Mouse (Mus musculus) CH12.LX (cell line): ENCODE measurements around the gene Rergl. TPM values are rescaled to one million over a fixed set of nuclear protein-coding genes. Genes with fewer than 3 reads are reported as not detected.

ENCODE experiments used
- DNase-seq: peaks from one replicate; pipeline ENCODE4 v3.0.0-alpha.2; 2013; ENCODE audit errors: extremely low read depth
- H3K27ac ChIP-seq: 2 replicates; pipeline ENCODE4 v1.5.1; 2012; ENCODE audit warnings: low read depth, mild to moderate bottlenecking, control low read depth, moderate library complexity; ENCODE audit not compliant: insufficient read depth
- H3K27me3 ChIP-seq: replicated peaks from 2 replicates; pipeline ENCODE3; 2012; ENCODE audit warnings: inconsistent platforms
- H3K36me3 ChIP-seq, 2 experiments: replicated peaks in 1 of 2; 2 replicates each; pipeline versions ENCODE3 to v1.6.1; 2012; ENCODE audit warnings: inconsistent platforms in 1 of 2, low read length in 1 of 2, mild to moderate bottlenecking in 1 of 2, mixed read lengths in 1 of 2, moderate library complexity in 1 of 2; ENCODE audit not compliant: control insufficient read depth in 1 of 2, insufficient read depth in 1 of 2
- H3K4me1 ChIP-seq, 2 experiments: 2 replicates each; pipeline ENCODE4 v1.6.1; 2012; ENCODE audit warnings: inconsistent platforms in 1 of 2, moderate library complexity in 1 of 2; ENCODE audit not compliant: insufficient read depth in 2 of 2, control insufficient read depth in 1 of 2
- H3K4me2 ChIP-seq: 2 replicates; pipeline ENCODE4 v1.6.1; 2012; ENCODE audit warnings: low read depth, mild to moderate bottlenecking, control low read depth; ENCODE audit not compliant: poor library complexity, insufficient read depth, severe bottlenecking
- H3K4me3 ChIP-seq, 3 experiments: fragments of 150-350 bp in 1 of 3; sonication (generic) in 1 of 3; replicated peaks in 1 of 3; 2 replicates each; pipeline versions ENCODE3 to v1.5.1; 2011 to 2012; ENCODE audit warnings: low read depth in 2 of 3, low read length in 2 of 3, mild to moderate bottlenecking in 2 of 3, moderate library complexity in 2 of 3, control low read depth in 1 of 3, improper control_type of control experiment in 1 of 3, inconsistent platforms in 1 of 3, mixed read lengths in 1 of 3; ENCODE audit not compliant: poor library complexity in 1 of 3
- H3K79me2 ChIP-seq: replicated peaks from 2 replicates; pipeline ENCODE4 v1.6.1; 2012; ENCODE audit warnings: mild to moderate bottlenecking, moderate library complexity; ENCODE audit not compliant: control insufficient read depth, poor library complexity, insufficient read depth, severe bottlenecking; ENCODE audit errors: extremely low read depth
- H3K9ac ChIP-seq: 2 replicates; pipeline ENCODE4 v1.6.1; 2012; ENCODE audit warnings: low read depth, mild to moderate bottlenecking, control low read depth, moderate library complexity; ENCODE audit not compliant: insufficient read depth
- H3K9me3 ChIP-seq: replicated peaks from 2 replicates; pipeline ENCODE3; 2012; ENCODE audit warnings: low read length, inconsistent platforms, mixed read lengths
- BHLHE40 ChIP-seq: IDR thresholded peaks from 2 replicates; pipeline ENCODE4 v1.6.1; 2011; ENCODE audit warnings: mild to moderate bottlenecking, low read depth, low read length, improper control_type of control experiment
- ELF1 ChIP-seq: IDR thresholded peaks from 2 replicates; pipeline ENCODE4 v1.6.1; 2014; ENCODE audit warnings: low read depth, mild to moderate bottlenecking, inconsistent platforms, low read length, improper control_type of control experiment
- EP300 ChIP-seq: IDR thresholded peaks from 2 replicates; pipeline ENCODE4 v1.6.1; 2011; ENCODE audit warnings: low read length, improper control_type of control experiment
- GABPA ChIP-seq: IDR thresholded peaks from 2 replicates; pipeline ENCODE4 v1.6.1; 2012; ENCODE audit warnings: low read depth, low read length, improper control_type of control experiment, inconsistent platforms; ENCODE audit not compliant: insufficient replicate concordance
- IRF4 ChIP-seq: IDR thresholded peaks from 2 replicates; pipeline ENCODE4 v1.6.1; 2014; ENCODE audit warnings: low read depth, mild to moderate bottlenecking, inconsistent platforms, low read length, improper control_type of control experiment
- JUN ChIP-seq: IDR thresholded peaks from 2 replicates; pipeline ENCODE4 v1.6.1; 2011; ENCODE audit warnings: low read depth, mild to moderate bottlenecking, low read length, improper control_type of control experiment, moderate library complexity; ENCODE audit not compliant: insufficient read depth
- JUND ChIP-seq: conservative IDR thresholded peaks from 2 replicates; pipeline ENCODE4 v1.6.1; 2011; ENCODE audit warnings: low read depth, low read length, improper control_type of control experiment
- MAFK ChIP-seq: IDR thresholded peaks from 2 replicates; pipeline ENCODE4 v1.6.1; 2011; ENCODE audit warnings: low read length, improper control_type of control experiment; ENCODE audit not compliant: insufficient replicate concordance
- MAX ChIP-seq: IDR thresholded peaks from 2 replicates; pipeline ENCODE4 v1.6.1; 2011; ENCODE audit warnings: low read length, improper control_type of control experiment
- MEF2A ChIP-seq: IDR thresholded peaks from 2 replicates; pipeline ENCODE4 v1.6.1; 2014; ENCODE audit warnings: low read depth, mild to moderate bottlenecking, inconsistent platforms, low read length, improper control_type of control experiment, borderline replicate concordance
- MYC ChIP-seq: IDR thresholded peaks from 2 replicates; pipeline ENCODE4 v1.6.1; 2011; ENCODE audit warnings: low read depth, mild to moderate bottlenecking, improper control_type of control experiment, low read length
- NRF1 ChIP-seq: IDR thresholded peaks from 2 replicates; pipeline ENCODE4 v1.6.1; 2014; ENCODE audit warnings: low read depth, mild to moderate bottlenecking, inconsistent platforms, low read length, improper control_type of control experiment, moderate library complexity
- RCOR1 ChIP-seq: conservative IDR thresholded peaks from 2 replicates; pipeline ENCODE4 v1.6.1; 2012; ENCODE audit warnings: low read depth, mild to moderate bottlenecking, inconsistent platforms, low read length, improper control_type of control experiment
- SIN3A ChIP-seq: IDR thresholded peaks from 2 replicates; pipeline ENCODE4 v1.6.1; 2012; ENCODE audit warnings: low read length, improper control_type of control experiment, inconsistent platforms
- SMC3 ChIP-seq: IDR thresholded peaks from 2 replicates; pipeline ENCODE4 v1.6.1; 2011; ENCODE audit warnings: low read depth, low read length, improper control_type of control experiment
- TBP ChIP-seq: conservative IDR thresholded peaks from 2 replicates; pipeline ENCODE4 v1.6.1; 2011; ENCODE audit warnings: low read depth, low read length, improper control_type of control experiment
- UBTF ChIP-seq: IDR thresholded peaks from 2 replicates; pipeline ENCODE4 v1.6.1; 2012; ENCODE audit warnings: low read depth, mild to moderate bottlenecking, inconsistent platforms, low read length, improper control_type of control experiment, moderate library complexity
- USF2 ChIP-seq: conservative IDR thresholded peaks from 2 replicates; pipeline ENCODE4 v1.6.1; 2011; ENCODE audit warnings: low read depth, low read length, improper control_type of control experiment
- ZC3H11A ChIP-seq: IDR thresholded peaks from 2 replicates; pipeline ENCODE4 v1.6.1; 2012; ENCODE audit warnings: low read depth, mild to moderate bottlenecking, inconsistent platforms, low read length, improper control_type of control experiment
- ZMIZ1 ChIP-seq: IDR thresholded peaks from 2 replicates; pipeline ENCODE4 v1.6.1; 2012; ENCODE audit warnings: low read depth, mild to moderate bottlenecking, inconsistent platforms, low read length, improper control_type of control experiment
- dilution Hi-C: fragments of 300-500 bp; cut with MboI; formaldehyde crosslinking; loops from 2 replicates; pipeline ENCODE4 v1.14.3; 2020; ENCODE audit warnings: low sequenced_read_pairs; ENCODE audit not compliant: extremely low pct_unique_long_range_greater_than_20kb, extremely low pct_ligation_motif_present
- in situ Hi-C: fragments of 300-500 bp; cut with MboI; formaldehyde crosslinking; loops from 3 replicates; pipeline ENCODE4 v1.14.3; 2019; ENCODE audit warnings: low sequenced_read_pairs, low pct_ligation_motif_present, low pct_unique_long_range_greater_than_20kb, mixed read lengths
- polyA plus RNA-seq: library from polyadenylated mRNA; unstranded; fragments of >175 nt; gene quantifications from 2 replicates; pipeline ENCODE4 v1.2.1, GENCODE M21; 2012; ENCODE audit warnings: low read depth; ENCODE audit not compliant: insufficient read length
- total RNA-seq, 2 experiments: library from RNA; depleted of rRNA; stranded (reverse); fragments of 300-350 nt in 1 of 2; fragments of >200 nt in 1 of 2; gene quantifications; 2 replicates each; pipeline ENCODE4 v1.2.3; 2012 to 2014

Rergl gene
- total and polyA plus RNA-seq, 3 experiments = not detected

GRCm38 (mm10) chr6:139461094-139461493 lies 40.7 kb downstream of the Rergl start:
- dilution Hi-C loops = no loop called here
- Histone ChIP-seq H3K9me3 (peaks cover 43% of the 10 kb centered on the region), H3K4me1 (no peaks in the 10 kb centered on the region), H3K4me2 (no peak overlapping the region), H3K9ac (no peak overlapping the region), H3K36me3 (no peaks in the 10 kb centered on the region), H3K27me3 (no peaks in the 10 kb centered on the region), H3K27ac (no peak overlapping the region), H3K4me3 (no peak overlapping the region), H3K79me2 (no peaks in the 10 kb centered on the region)
- TF ChIP-seq SMC3 (no peak), JUN (no peak), SIN3A (no peak), USF2 (no peak), BHLHE40 (no peak), IRF4 (no peak), MAFK (no peak), GABPA (no peak), RCOR1 (no peak), MEF2A (no peak), MYC (no peak), ZMIZ1 (no peak), EP300 (no peak), ELF1 (no peak), TBP (no peak), UBTF (no peak)
- no peak for DNase-seq
- in situ Hi-C loops = no loop called here

GRCm38 (mm10) chr6:139460470-139460869 lies 41.3 kb downstream of the Rergl start:
- in situ Hi-C loops = no loop called here
- DNase-seq = no peak

More at GRCm38 (mm10) chr6:139460470-139460869, 41.3 kb downstream of the Rergl start:
- Histone ChIP-seq H3K4me3 (no peak overlapping the region), H3K9me3 (peaks cover 42% of the 10 kb centered on the region), H3K27me3 (no peaks in the 10 kb centered on the region), H3K9ac (no peak overlapping the region), H3K36me3 (no peaks in the 10 kb centered on the region), H3K79me2 (no peaks in the 10 kb centered on the region), H3K4me1 (no peaks in the 10 kb centered on the region), H3K27ac (no peak overlapping the region), H3K4me2 (no peak overlapping the region)
- dilution Hi-C loops = no loop called here
- no peak for TF ChIP-seq ZC3H11A
- no peak for TF ChIP-seq NRF1
- TF ChIP-seq BHLHE40 = no peak
- TF ChIP-seq MAX = no peak
- no peak for TF ChIP-seq JUND
